Mouse (Mus musculus) thymus, adult 2 months (tissue): ENCODE measurements around the gene Borcs5. TPM values are rescaled to one million over a fixed set of nuclear protein-coding genes. Genes with fewer than 3 reads are reported as not detected.

Source experiments
- DNase-seq: peaks from one replicate; pipeline ENCODE4 v3.0.0; 2021
- H3K27ac ChIP-seq: fragments of 200-500 bp; 2 replicates; pipeline ENCODE4 v1.5.1; 2012; ENCODE audit warnings: low read length, control low read depth; ENCODE audit not compliant: control insufficient read depth, insufficient read depth
- H3K27me3 ChIP-seq: fragments of 200-500 bp; 2 replicates; pipeline ENCODE4 v1.6.1; 2012; ENCODE audit warnings: mild to moderate bottlenecking, low read length, moderate library complexity, mixed read lengths; ENCODE audit not compliant: control insufficient read depth, insufficient read depth
- H3K36me3 ChIP-seq: fragments of 200-500 bp; 2 replicates; pipeline ENCODE4 v1.6.1; 2012; ENCODE audit warnings: mild to moderate bottlenecking, low read length, moderate library complexity; ENCODE audit not compliant: control insufficient read depth, insufficient read depth
- H3K4me1 ChIP-seq: fragments of 200-500 bp; replicated peaks from 2 replicates; pipeline ENCODE4 v1.6.1; 2012; ENCODE audit warnings: low read length; ENCODE audit not compliant: control insufficient read depth, insufficient read depth
- H3K4me3 ChIP-seq: fragments of 200-500 bp; 2 replicates; pipeline ENCODE4 v1.5.1; 2012; ENCODE audit warnings: mild to moderate bottlenecking, low read length, control low read depth, moderate library complexity; ENCODE audit not compliant: control insufficient read depth, insufficient read depth
- CTCF ChIP-seq: fragments of 200-500 bp; IDR thresholded peaks from 2 replicates; pipeline ENCODE4 v1.5.1; 2012; ENCODE audit warnings: mild to moderate bottlenecking, control low read depth, low read length, moderate library complexity, borderline replicate concordance; ENCODE audit not compliant: control insufficient read depth, poor library complexity, insufficient read depth; ENCODE audit errors: extremely low read depth
- POLR2A ChIP-seq: fragments of 200-500 bp; IDR thresholded peaks from 2 replicates; pipeline ENCODE4 v1.6.1; 2012; ENCODE audit warnings: mild to moderate bottlenecking, low read length, control low read depth, moderate library complexity; ENCODE audit not compliant: control insufficient read depth, poor library complexity, insufficient read depth; ENCODE audit errors: extremely low read depth
- WGBS: fragments of 180-500 bp; shearing (Covaris S2); methylation state at CpG from one replicate; pipeline ENCODE4 v1.1.7; 2018; 5-methylcytosine and 5-hydroxymethylcytosine counted together
- polyA plus RNA-seq: library from polyadenylated mRNA; depleted of rRNA; stranded (reverse); fragments of >200 nt; gene quantifications from 2 replicates; pipeline ENCODE4 v1.2.3, GENCODE M21; 2012

Gene Borcs5
- polyA plus RNA-seq, 1 experiment: 16.9 TPM

- DNase-seq: no peak
- Histone ChIP-seq H3K27ac (no peak overlapping the region), H3K27me3 (no peaks in the 10 kb centered on the region), H3K4me3 (no peak overlapping the region), H3K36me3 (0 out of 2 replicates have a peak, but pooled peaks cover 5% of the 10 kb centered on the region), H3K4me1 (no peaks in the 10 kb centered on the region)
- TF ChIP-seq CTCF (no peak), POLR2A (no peak)
- WGBS: 97% methylated on average over 15 of the region's 15 CpGs
Measured at GRCm38 (mm10) chr6:134710020-134710419, 70.7 kb downstream of the Borcs5 start.

- Histone ChIP-seq H3K4me1 (no peaks in the 10 kb centered on the region), H3K4me3 (no peak overlapping the region), H3K36me3 (0 out of 2 replicates have a peak, but pooled peaks cover 5% of the 10 kb centered on the region), H3K27me3 (no peaks in the 10 kb centered on the region), H3K27ac (no peak overlapping the region)
- 71% methylated on average over 3 of the region's 3 CpGs for WGBS
- no peak for TF ChIP-seq CTCF
- no peak for TF ChIP-seq POLR2A
- no peak for DNase-seq
Measured at GRCm38 (mm10) chr6:134713321-134713720, 74.0 kb downstream of the Borcs5 start.

- DNase-seq: no peak
- Histone ChIP-seq H3K27ac (no peak overlapping the region), H3K4me1 (no peaks in the 10 kb centered on the region), H3K36me3 (0 out of 2 replicates have a peak, but pooled peaks cover 5% of the 10 kb centered on the region), H3K4me3 (no peak overlapping the region), H3K27me3 (no peaks in the 10 kb centered on the region)
- 100% methylated on average over 1 of the region's 1 CpGs for WGBS
- TF ChIP-seq CTCF (no peak), POLR2A (no peak)
Measured at GRCm38 (mm10) chr6:134713897-134714296, 74.6 kb downstream of the Borcs5 start.

GRCm38 (mm10) chr6:134716168-134716587 is 76.9 kb downstream of the Borcs5 start:
- no peak overlapping the region for H3K4me3 ChIP-seq
- no peaks in the 10 kb centered on the region for H3K27me3 ChIP-seq
- no peak overlapping the region for H3K27ac ChIP-seq
- TF ChIP-seq POLR2A (no peak), CTCF (no peak)
- WGBS: 94% methylated on average over 6 of the region's 6 CpGs
- H3K36me3 ChIP-seq: no peaks in the 10 kb centered on the region
- H3K4me1 ChIP-seq: no peaks in the 10 kb centered on the region
- no peak for DNase-seq

GRCm38 (mm10) chr6:134717886-134718667 is 78.8 kb downstream of the Borcs5 start:
- no peak for TF ChIP-seq POLR2A
- no peak for TF ChIP-seq CTCF
- no peak overlapping the region for H3K27ac ChIP-seq
- 96% methylated on average over 20 of the region's 20 CpGs for WGBS

GRCm38 (mm10) chr6:134718668-134719065 is 79.4 kb downstream of the Borcs5 start:
- DNase-seq: no peak
- H3K36me3 ChIP-seq: no peaks in the 10 kb centered on the region
- H3K4me1 ChIP-seq: no peaks in the 10 kb centered on the region
- no peak overlapping the region for H3K27ac ChIP-seq
- 97% methylated on average over 11 of the region's 11 CpGs for WGBS
- H3K27me3 ChIP-seq: no peaks in the 10 kb centered on the region
- no peak overlapping the region for H3K4me3 ChIP-seq
- TF ChIP-seq POLR2A (no peak), CTCF (no peak)

More at GRCm38 (mm10) chr6:134717886-134718667, 78.8 kb downstream of the Borcs5 start:
- no peaks in the 10 kb centered on the region for H3K27me3 ChIP-seq
- no peak overlapping the region for H3K4me3 ChIP-seq
- no peaks in the 10 kb centered on the region for H3K36me3 ChIP-seq
- no peaks in the 10 kb centered on the region for H3K4me1 ChIP-seq
- DNase-seq: no peak
